Mouse (Mus musculus): ENCODE data around the gene Dydc2. TPM values are rescaled to one million over a fixed set of nuclear protein-coding genes. Genes with fewer than 3 reads are reported as not detected.

Gene Dydc2
- polyA plus RNA-seq, 1 experiment = 36.9 TPM

DNA sequence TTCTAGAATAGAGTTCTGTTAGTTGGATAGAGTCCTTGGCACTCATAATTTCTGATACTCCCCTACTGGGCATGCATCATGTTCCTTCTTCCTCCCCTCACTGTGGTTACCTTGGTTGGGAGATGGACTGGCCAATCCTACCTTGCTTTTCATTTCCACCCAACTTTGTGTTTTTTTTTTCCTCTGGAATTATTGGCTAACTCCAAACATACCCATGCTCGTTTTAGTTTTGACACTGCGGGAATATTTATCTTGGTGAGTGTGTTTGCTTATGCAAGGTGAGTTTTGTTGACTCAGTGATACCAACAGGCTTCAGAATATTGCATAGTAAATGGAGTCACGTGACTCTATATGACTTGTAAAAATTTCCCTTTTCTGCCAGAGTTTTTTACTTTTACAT lies 31.7 kb upstream of the Dydc2 start:
- no peaks in the 10 kb centered on the region for H3K36me3 ChIP-seq (ENCODE audit: control insufficient read depth, insufficient read depth, low read length)
- no peak overlapping the region for H3K4me3 ChIP-seq (ENCODE audit: control insufficient read depth, low read depth, low read length)
- no peak overlapping the region for H3K27ac ChIP-seq (ENCODE audit: control insufficient read depth, insufficient read depth, low read depth, low read length)
- H3K4me1 ChIP-seq (ENCODE audit: control insufficient read depth, insufficient read depth, low read length) = peaks cover 2% of the 10 kb centered on the region; the same call in 1 of the 2 replicates
- H3K27me3 ChIP-seq (ENCODE audit: control insufficient read depth, insufficient read depth, low read length) = no peaks in the 10 kb centered on the region
- TF ChIP-seq POLR2A (IDR thresholded peaks at IDR 0.05; ENCODE audit: control insufficient read depth, low read depth, low read length) = no peak
- no peak for TF ChIP-seq CTCF (IDR thresholded peaks at IDR 0.05; ENCODE audit: control insufficient read depth, insufficient read depth, insufficient replicate concordance, low read depth, low read length)

DNA sequence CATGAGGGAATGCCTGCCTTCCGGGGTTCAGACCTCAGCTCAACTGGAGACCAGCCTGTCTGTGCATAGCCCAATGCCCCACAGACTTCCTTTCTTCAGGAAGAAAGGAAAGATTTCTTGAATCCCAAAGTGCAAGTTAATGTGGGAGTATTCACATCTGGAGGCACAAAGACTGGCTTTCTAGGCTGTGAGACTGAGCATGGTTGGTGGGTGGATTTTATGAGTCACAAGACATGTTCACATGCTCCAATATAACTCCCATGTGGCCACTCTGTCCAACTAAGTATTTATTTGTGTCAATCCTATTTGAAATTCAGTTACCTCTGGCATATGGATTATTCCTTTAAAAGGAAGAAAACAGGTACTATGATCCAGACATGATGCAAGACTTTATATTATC lies 29.7 kb upstream of the Dydc2 start:
- Histone ChIP-seq H3K27me3 (ENCODE audit: control insufficient read depth, insufficient read depth, low read length) (no peaks in the 10 kb centered on the region), H3K4me1 (ENCODE audit: control insufficient read depth, insufficient read depth, low read length) (no peaks in the 10 kb centered on the region), H3K36me3 (ENCODE audit: control insufficient read depth, insufficient read depth, low read length) (no peaks in the 10 kb centered on the region), H3K27ac (ENCODE audit: control insufficient read depth, insufficient read depth, low read depth, low read length) (no peak overlapping the region), H3K4me3 (ENCODE audit: control insufficient read depth, low read depth, low read length) (no peak overlapping the region)
- TF ChIP-seq CTCF (IDR thresholded peaks at IDR 0.05; ENCODE audit: control insufficient read depth, insufficient read depth, insufficient replicate concordance, low read depth, low read length) (no peak), POLR2A (IDR thresholded peaks at IDR 0.05; ENCODE audit: control insufficient read depth, low read depth, low read length) (no peak)

DNA sequence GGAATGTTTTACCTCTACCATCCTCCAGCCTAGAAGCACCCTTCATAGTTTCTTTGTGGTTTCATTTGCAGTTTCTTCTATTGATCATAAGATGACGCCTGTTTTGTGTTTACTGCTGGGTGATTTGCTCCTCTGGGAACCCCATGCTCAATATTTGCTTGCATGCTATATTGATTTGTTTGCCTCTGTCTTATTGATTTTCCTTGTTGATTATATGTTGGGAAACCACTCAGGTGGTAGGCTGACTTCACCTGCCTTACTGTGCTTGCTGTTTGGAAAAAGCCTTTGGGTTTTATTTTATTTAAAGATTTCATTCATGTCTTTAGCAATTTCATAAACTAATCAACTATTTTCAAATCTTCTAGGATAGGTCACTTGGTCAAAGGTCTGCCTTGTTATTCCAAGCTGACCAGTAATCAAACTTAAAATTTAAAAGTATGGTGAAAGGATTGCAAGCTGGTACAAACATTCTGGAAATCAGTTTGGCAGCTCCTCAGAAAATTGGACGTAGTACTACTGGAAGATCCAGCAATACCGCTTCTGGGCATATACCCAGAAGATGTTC lies 27.4 kb upstream of the Dydc2 start:
- H3K4me3 ChIP-seq (ENCODE audit: control insufficient read depth, low read depth, low read length) = no peak overlapping the region
- no peak overlapping the region for H3K27ac ChIP-seq (ENCODE audit: control insufficient read depth, insufficient read depth, low read depth, low read length)
- H3K36me3 ChIP-seq (ENCODE audit: control insufficient read depth, insufficient read depth, low read length) = no peaks in the 10 kb centered on the region
- no peaks in the 10 kb centered on the region for H3K4me1 ChIP-seq (ENCODE audit: control insufficient read depth, insufficient read depth, low read length)
- no peak for TF ChIP-seq CTCF (IDR thresholded peaks at IDR 0.05; ENCODE audit: control insufficient read depth, insufficient read depth, insufficient replicate concordance, low read depth, low read length)
- no peak for TF ChIP-seq POLR2A (IDR thresholded peaks at IDR 0.05; ENCODE audit: control insufficient read depth, low read depth, low read length)
- H3K27me3 ChIP-seq (ENCODE audit: control insufficient read depth, insufficient read depth, low read length) = no peaks in the 10 kb centered on the region

DNA sequence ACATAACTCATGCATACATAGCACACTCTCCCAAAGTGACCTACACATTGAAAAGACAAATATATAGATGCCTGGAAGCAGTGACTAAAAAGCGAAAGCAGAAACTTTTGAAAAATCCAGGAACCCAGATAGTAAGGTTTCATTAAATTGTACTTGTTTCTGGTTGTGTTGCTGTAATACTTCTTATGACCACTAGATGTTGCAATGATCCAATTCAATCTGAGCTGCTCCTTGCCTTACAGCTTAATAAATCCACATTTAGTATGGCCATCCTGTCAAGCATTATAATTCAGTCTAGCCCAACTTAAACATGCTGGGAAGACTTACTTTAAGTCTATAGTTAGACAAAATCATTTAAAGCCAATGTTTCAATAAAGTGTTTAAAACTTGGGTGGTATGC lies 25.1 kb upstream of the Dydc2 start:
- no peaks in the 10 kb centered on the region for H3K27me3 ChIP-seq (ENCODE audit: control insufficient read depth, insufficient read depth, low read length)
- no peak overlapping the region for H3K4me3 ChIP-seq (ENCODE audit: control insufficient read depth, low read depth, low read length)
- H3K36me3 ChIP-seq (ENCODE audit: control insufficient read depth, insufficient read depth, low read length) = no peaks in the 10 kb centered on the region
- H3K27ac ChIP-seq (ENCODE audit: control insufficient read depth, insufficient read depth, low read depth, low read length) = no peak overlapping the region
- no peaks in the 10 kb centered on the region for H3K4me1 ChIP-seq (ENCODE audit: control insufficient read depth, insufficient read depth, low read length)
- TF ChIP-seq POLR2A (IDR thresholded peaks at IDR 0.05; ENCODE audit: control insufficient read depth, low read depth, low read length) (no peak), CTCF (IDR thresholded peaks at IDR 0.05; ENCODE audit: control insufficient read depth, insufficient read depth, insufficient replicate concordance, low read depth, low read length) (peak; percentile 15; the same call in 1 of the 2 replicates)

DNA sequence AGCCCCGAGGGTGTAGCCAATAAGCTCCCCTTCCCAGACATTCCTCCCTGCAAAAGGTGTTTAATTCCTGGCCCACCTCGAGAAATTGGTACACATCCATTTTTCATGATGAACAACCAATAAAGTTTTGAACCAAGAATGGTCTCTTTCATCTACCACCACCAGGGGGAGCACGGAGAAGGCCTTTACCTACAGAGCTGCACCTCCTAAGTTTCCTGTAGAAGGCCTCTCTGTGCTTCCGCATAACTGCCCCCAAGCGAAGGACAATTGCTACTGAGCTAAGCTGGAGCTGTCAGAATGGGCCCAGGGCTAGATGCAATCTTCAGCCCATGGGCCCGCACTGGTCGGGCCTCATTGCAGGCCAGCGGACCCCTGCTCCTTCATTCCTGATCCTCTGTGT lies 21.8 kb upstream of the Dydc2 start:
- Histone ChIP-seq H3K27me3 (ENCODE audit: control insufficient read depth, insufficient read depth, low read length) (no peaks in the 10 kb centered on the region), H3K36me3 (ENCODE audit: control insufficient read depth, insufficient read depth, low read length) (no peaks in the 10 kb centered on the region), H3K4me3 (ENCODE audit: control insufficient read depth, low read depth, low read length) (no peak overlapping the region), H3K27ac (ENCODE audit: control insufficient read depth, insufficient read depth, low read depth, low read length) (no peak overlapping the region), H3K4me1 (ENCODE audit: control insufficient read depth, insufficient read depth, low read length) (no peaks in the 10 kb centered on the region)
- no peak for TF ChIP-seq POLR2A (IDR thresholded peaks at IDR 0.05; ENCODE audit: control insufficient read depth, low read depth, low read length)
- TF ChIP-seq CTCF (IDR thresholded peaks at IDR 0.05; ENCODE audit: control insufficient read depth, insufficient read depth, insufficient replicate concordance, low read depth, low read length) = no peak

DNA sequence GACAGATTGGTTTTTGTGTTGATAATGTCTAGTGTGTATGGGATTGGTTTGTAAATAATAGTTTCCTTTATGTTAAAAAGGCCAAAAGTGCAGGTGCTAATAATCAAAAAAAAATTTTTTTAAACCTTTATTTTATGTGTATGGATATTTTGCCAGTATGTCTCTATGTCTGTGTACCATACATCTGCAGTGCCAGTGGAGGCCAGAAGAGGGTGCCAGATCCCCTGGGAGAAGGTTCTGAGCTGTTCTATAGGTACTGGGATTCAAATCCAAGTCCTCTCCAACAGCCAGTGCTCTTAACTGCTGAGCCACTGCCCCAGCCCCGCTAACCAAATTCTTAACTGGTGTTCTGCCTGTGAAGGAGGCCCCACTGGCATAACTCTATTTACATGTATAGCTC lies 18.5 kb upstream of the Dydc2 start:
- H3K4me3 ChIP-seq (ENCODE audit: control insufficient read depth, low read depth, low read length) = no peak overlapping the region
- H3K36me3 ChIP-seq (ENCODE audit: control insufficient read depth, insufficient read depth, low read length) = no peaks in the 10 kb centered on the region
- H3K27me3 ChIP-seq (ENCODE audit: control insufficient read depth, insufficient read depth, low read length) = no peaks in the 10 kb centered on the region
- no peaks in the 10 kb centered on the region for H3K4me1 ChIP-seq (ENCODE audit: control insufficient read depth, insufficient read depth, low read length)
- TF ChIP-seq POLR2A (IDR thresholded peaks at IDR 0.05; ENCODE audit: control insufficient read depth, low read depth, low read length) = no peak
- 0 out of 2 replicates have a peak, but pooled peaks have one; percentile 10 for TF ChIP-seq CTCF (IDR thresholded peaks at IDR 0.05; ENCODE audit: control insufficient read depth, insufficient read depth, insufficient replicate concordance, low read depth, low read length)
- H3K27ac ChIP-seq (ENCODE audit: control insufficient read depth, insufficient read depth, low read depth, low read length) = no peak overlapping the region

DNA sequence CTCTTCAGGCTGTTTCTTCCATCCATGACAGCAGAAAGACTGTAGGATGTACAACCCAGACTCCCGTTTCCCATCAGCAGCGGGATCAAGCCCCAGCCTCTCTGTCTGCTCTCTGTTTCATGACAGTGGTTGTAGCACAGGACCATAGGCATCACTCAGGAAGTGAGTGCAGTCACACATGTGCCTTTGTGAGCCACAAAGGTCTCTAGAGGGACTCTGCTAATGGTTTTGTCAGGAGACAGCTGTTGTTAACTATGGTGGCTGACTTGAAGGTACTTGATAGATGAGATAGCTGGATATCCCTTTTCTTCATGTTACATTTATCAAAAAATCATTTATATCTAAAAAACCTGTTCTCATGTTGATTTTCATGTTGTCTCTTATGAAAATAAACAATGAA lies 13.4 kb upstream of the Dydc2 start:
- Histone ChIP-seq H3K27me3 (ENCODE audit: control insufficient read depth, insufficient read depth, low read length) (no peaks in the 10 kb centered on the region), H3K4me3 (ENCODE audit: control insufficient read depth, low read depth, low read length) (no peak overlapping the region), H3K36me3 (ENCODE audit: control insufficient read depth, insufficient read depth, low read length) (no peaks in the 10 kb centered on the region), H3K4me1 (ENCODE audit: control insufficient read depth, insufficient read depth, low read length) (no peaks in the 10 kb centered on the region), H3K27ac (ENCODE audit: control insufficient read depth, insufficient read depth, low read depth, low read length) (no peak overlapping the region)
- TF ChIP-seq POLR2A (IDR thresholded peaks at IDR 0.05; ENCODE audit: control insufficient read depth, low read depth, low read length) (no peak), CTCF (IDR thresholded peaks at IDR 0.05; ENCODE audit: control insufficient read depth, insufficient read depth, insufficient replicate concordance, low read depth, low read length) (no peak)

DNA sequence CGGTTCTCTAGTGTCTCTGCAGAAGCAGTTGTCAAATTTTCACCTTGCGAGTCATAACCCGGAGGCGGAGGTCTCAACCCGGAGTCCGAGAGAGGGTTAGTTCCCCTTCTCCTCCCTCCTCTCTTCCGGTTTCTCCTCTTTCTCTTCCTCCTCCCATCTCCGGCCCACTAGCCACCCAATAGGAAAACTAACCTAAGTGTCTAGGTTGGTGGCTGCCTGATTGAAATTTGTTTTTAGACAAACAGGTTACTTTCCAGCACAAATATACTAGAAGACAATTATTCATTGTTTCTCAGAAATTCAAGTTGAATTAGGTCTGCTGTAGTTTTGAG lies 3.9 kb upstream of the Dydc2 start:
- peaks cover 6% of the 10 kb centered on the region for H3K4me1 ChIP-seq (ENCODE audit: control insufficient read depth, insufficient read depth, low read length)
- TF ChIP-seq POLR2A (IDR thresholded peaks at IDR 0.05; ENCODE audit: control insufficient read depth, low read depth, low read length) (no peak), CTCF (IDR thresholded peaks at IDR 0.05; ENCODE audit: control insufficient read depth, insufficient read depth, insufficient replicate concordance, low read depth, low read length) (no peak)
- peak overlapping the region; percentile 92 for H3K4me3 ChIP-seq (ENCODE audit: control insufficient read depth, low read depth, low read length)
- H3K27ac ChIP-seq (ENCODE audit: control insufficient read depth, insufficient read depth, low read depth, low read length) = peak overlapping the region; percentile 71
- no peaks in the 10 kb centered on the region for H3K27me3 ChIP-seq (ENCODE audit: control insufficient read depth, insufficient read depth, low read length)
- H3K36me3 ChIP-seq (ENCODE audit: control insufficient read depth, insufficient read depth, low read length) = no peaks in the 10 kb centered on the region; the same call in 1 of the 2 replicates
